Mouse (Mus musculus): Measurements from ENCODE around the gene Wdfy4. TPM values are rescaled to one million over a fixed set of nuclear protein-coding genes. Genes with fewer than 3 reads are reported as not detected.

Gene Wdfy4
- polyA plus RNA-seq, 1 experiment, result not detected

- H3K4me3 ChIP-seq (ENCODE audit: insufficient read depth, low read depth, low read length), result no peak overlapping the region
- H3K27ac ChIP-seq (ENCODE audit: insufficient read depth, low read depth, low read length), result no peak overlapping the region
- H3K4me1 ChIP-seq (ENCODE audit: control insufficient read depth, insufficient read depth, low read length), result no peaks in the 10 kb centered on the region
- WGBS, result 82% methylated on average over 4 of the region's 4 CpGs
- TF ChIP-seq CTCF (IDR thresholded peaks at IDR 0.05; ENCODE audit: insufficient read depth, low read depth, low read length) (no peak), POLR2A (IDR thresholded peaks at IDR 0.05; ENCODE audit: insufficient read depth, low read depth, low read length) (no peak)
These were observed 10.1 kb downstream of the Wdfy4 start for GRCm38 (mm10) chr14:33175059-33175821.

GRCm38 (mm10) chr14:33171942-33172341 lies 13.4 kb downstream of the Wdfy4 start:
- WGBS, result 91% methylated on average over 1 of the region's 1 CpGs
- no peak for TF ChIP-seq POLR2A (IDR thresholded peaks at IDR 0.05; ENCODE audit: insufficient read depth, low read depth, low read length)
- TF ChIP-seq CTCF (IDR thresholded peaks at IDR 0.05; ENCODE audit: insufficient read depth, low read depth, low read length), result no peak
- H3K27ac ChIP-seq (ENCODE audit: insufficient read depth, low read depth, low read length), result no peak overlapping the region

GRCm38 (mm10) chr14:33168750-33169149 lies 16.6 kb downstream of the Wdfy4 start:
- 95% methylated on average over 4 of the region's 4 CpGs for WGBS

More at GRCm38 (mm10) chr14:33171942-33172341, 13.4 kb downstream of the Wdfy4 start:
- Histone ChIP-seq H3K4me3 (ENCODE audit: insufficient read depth, low read depth, low read length) (no peak overlapping the region), H3K4me1 (ENCODE audit: control insufficient read depth, insufficient read depth, low read length) (no peaks in the 10 kb centered on the region)

GRCm38 (mm10) chr14:33162238-33162637 lies 23.1 kb downstream of the Wdfy4 start:
- Histone ChIP-seq H3K4me3 (ENCODE audit: insufficient read depth, low read depth, low read length) (no peak overlapping the region), H3K4me1 (ENCODE audit: control insufficient read depth, insufficient read depth, low read length) (no peaks in the 10 kb centered on the region), H3K27ac (ENCODE audit: insufficient read depth, low read depth, low read length) (no peak overlapping the region)
- WGBS, result 86% methylated on average over 5 of the region's 5 CpGs
- TF ChIP-seq CTCF (IDR thresholded peaks at IDR 0.05; ENCODE audit: insufficient read depth, low read depth, low read length) (no peak), POLR2A (IDR thresholded peaks at IDR 0.05; ENCODE audit: insufficient read depth, low read depth, low read length) (no peak)

More at GRCm38 (mm10) chr14:33168750-33169149, 16.6 kb downstream of the Wdfy4 start:
- H3K4me1 ChIP-seq (ENCODE audit: control insufficient read depth, insufficient read depth, low read length), result no peaks in the 10 kb centered on the region
- TF ChIP-seq POLR2A (IDR thresholded peaks at IDR 0.05; ENCODE audit: insufficient read depth, low read depth, low read length) (no peak), CTCF (IDR thresholded peaks at IDR 0.05; ENCODE audit: insufficient read depth, low read depth, low read length) (no peak)
- no peak overlapping the region for H3K27ac ChIP-seq (ENCODE audit: insufficient read depth, low read depth, low read length)
- H3K4me3 ChIP-seq (ENCODE audit: insufficient read depth, low read depth, low read length), result no peak overlapping the region

GRCm38 (mm10) chr14:33158268-33158667 lies 27.0 kb downstream of the Wdfy4 start:
- WGBS, result 72% methylated on average over 3 of the region's 3 CpGs
- Histone ChIP-seq H3K27ac (ENCODE audit: insufficient read depth, low read depth, low read length) (no peak overlapping the region), H3K4me3 (ENCODE audit: insufficient read depth, low read depth, low read length) (no peak overlapping the region), H3K4me1 (ENCODE audit: control insufficient read depth, insufficient read depth, low read length) (no peaks in the 10 kb centered on the region)
- TF ChIP-seq POLR2A (IDR thresholded peaks at IDR 0.05; ENCODE audit: insufficient read depth, low read depth, low read length), result no peak
- no peak for TF ChIP-seq CTCF (IDR thresholded peaks at IDR 0.05; ENCODE audit: insufficient read depth, low read depth, low read length)

- no peak overlapping the region for H3K27ac ChIP-seq (ENCODE audit: insufficient read depth, low read depth, low read length)
- no peaks in the 10 kb centered on the region for H3K4me1 ChIP-seq (ENCODE audit: control insufficient read depth, insufficient read depth, low read length)
- 59% methylated on average over 1 of the region's 1 CpGs for WGBS
- H3K4me3 ChIP-seq (ENCODE audit: insufficient read depth, low read depth, low read length), result no peak overlapping the region
- TF ChIP-seq CTCF (IDR thresholded peaks at IDR 0.05; ENCODE audit: insufficient read depth, low read depth, low read length), result no peak
- TF ChIP-seq POLR2A (IDR thresholded peaks at IDR 0.05; ENCODE audit: insufficient read depth, low read depth, low read length), result no peak
These were observed 32.4 kb downstream of the Wdfy4 start for GRCm38 (mm10) chr14:33152941-33153340.

- TF ChIP-seq CTCF (IDR thresholded peaks at IDR 0.05; ENCODE audit: insufficient read depth, low read depth, low read length) (no peak), POLR2A (IDR thresholded peaks at IDR 0.05; ENCODE audit: insufficient read depth, low read depth, low read length) (no peak)
- WGBS, result 22% methylated on average over 2 of the region's 2 CpGs
- no peak overlapping the region for H3K4me3 ChIP-seq (ENCODE audit: insufficient read depth, low read depth, low read length)
- no peaks in the 10 kb centered on the region for H3K4me1 ChIP-seq (ENCODE audit: control insufficient read depth, insufficient read depth, low read length)
- no peak overlapping the region for H3K27ac ChIP-seq (ENCODE audit: insufficient read depth, low read depth, low read length)
These were observed 39.0 kb downstream of the Wdfy4 start for GRCm38 (mm10) chr14:33146287-33146686.

GRCm38 (mm10) chr14:33136843-33137242 lies 48.5 kb downstream of the Wdfy4 start:
- TF ChIP-seq POLR2A (IDR thresholded peaks at IDR 0.05; ENCODE audit: insufficient read depth, low read depth, low read length), result no peak
- no peak for TF ChIP-seq CTCF (IDR thresholded peaks at IDR 0.05; ENCODE audit: insufficient read depth, low read depth, low read length)
- H3K4me1 ChIP-seq (ENCODE audit: control insufficient read depth, insufficient read depth, low read length), result no peaks in the 10 kb centered on the region
- H3K4me3 ChIP-seq (ENCODE audit: insufficient read depth, low read depth, low read length), result no peak overlapping the region
- WGBS, result 47% methylated on average over 9 of the region's 9 CpGs
- no peak overlapping the region for H3K27ac ChIP-seq (ENCODE audit: insufficient read depth, low read depth, low read length)

GRCm38 (mm10) chr14:33135170-33135569 lies 50.1 kb downstream of the Wdfy4 start:
- Histone ChIP-seq H3K27ac (ENCODE audit: insufficient read depth, low read depth, low read length) (no peak overlapping the region), H3K4me1 (ENCODE audit: control insufficient read depth, insufficient read depth, low read length) (no peaks in the 10 kb centered on the region), H3K4me3 (ENCODE audit: insufficient read depth, low read depth, low read length) (no peak overlapping the region)
- WGBS, result 86% methylated on average over 6 of the region's 6 CpGs
- TF ChIP-seq CTCF (IDR thresholded peaks at IDR 0.05; ENCODE audit: insufficient read depth, low read depth, low read length) (no peak), POLR2A (IDR thresholded peaks at IDR 0.05; ENCODE audit: insufficient read depth, low read depth, low read length) (no peak)
